Mouse (Mus musculus) neutrophil, adult 65 days (primary cell): ENCODE results near the gene Defb46. TPM values are rescaled to one million over a fixed set of nuclear protein-coding genes. Genes with fewer than 3 reads are reported as not detected.

Experiments used
- total RNA-seq: library from RNA; stranded (reverse); gene quantifications from 2 replicates; pipeline ENCODE4 v1.2.4, GENCODE M21; 2023

Gene Defb46
- not detected in 2 replicates for total RNA-seq

DNA sequence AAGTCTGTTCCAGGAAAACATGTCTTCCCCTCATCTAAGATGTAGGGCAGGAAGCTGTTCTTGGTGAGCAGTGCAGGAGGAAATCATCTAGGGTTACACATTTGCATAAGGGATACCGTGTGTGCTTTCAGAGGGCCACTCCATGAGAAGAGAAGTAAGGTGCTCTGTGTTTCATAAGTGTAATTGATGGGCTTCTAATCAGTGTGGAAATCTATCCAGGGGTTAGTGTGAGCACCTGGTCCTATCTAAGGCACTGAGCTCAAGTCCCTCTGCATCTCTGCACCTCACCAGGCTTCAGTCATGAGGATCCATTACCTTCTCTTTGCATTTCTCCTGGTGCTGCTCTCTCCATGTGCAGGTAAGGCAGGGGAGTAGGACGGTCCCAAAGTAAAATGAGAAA, at the start of gene Defb46:
Gene Defb46 (plus strand): TSS at position 301 of the 400 bp plus-strand sequence.

GRCm38 (mm10) chr8:19225161-19225560, 14.6 kb upstream of the Defb46 start, which contains the start of gene Defb6:
Gene Defb6 (plus strand): TSS chr8:19225478.

GRCm38 (mm10) chr8:19247280-19247679, 7.6 kb downstream of the Defb46 start, which contains the start of gene Defb5:
Gene Defb5 (plus strand): TSS chr8:19247580.

Other genes with a start within 250 kb of the Defb46 start
- not detected in 2 replicates for gene Defb37, start 248.9 kb upstream of the Defb46 start, total RNA-seq
- not detected in 2 replicates for gene Defb38, start 213.3 kb upstream of the Defb46 start, total RNA-seq
- gene Defb39, start 175.1 kb upstream of the Defb46 start, total RNA-seq, result not detected in 2 replicates
- gene Defb12, start 125.1 kb upstream of the Defb46 start, total RNA-seq, result not detected in 2 replicates
- gene Defb34, start 116.2 kb upstream of the Defb46 start, total RNA-seq, result not detected in 2 replicates
- gene Gm45826, start 99.1 kb upstream of the Defb46 start, total RNA-seq, result not detected in 2 replicates
- gene Defb14, start 45.6 kb upstream of the Defb46 start, total RNA-seq, result not detected in 2 replicates
- not detected in 2 replicates for gene Defb4, start 41.2 kb upstream of the Defb46 start, total RNA-seq
- not detected in 2 replicates for gene Defb6, start 14.4 kb upstream of the Defb46 start, total RNA-seq
- not detected in 2 replicates for gene Defb5, start 7.7 kb downstream of the Defb46 start, total RNA-seq
- gene Defb3, start 53.4 kb downstream of the Defb46 start, total RNA-seq, result not detected in 2 replicates
- not detected in 2 replicates for gene Defb8, start 207.7 kb downstream of the Defb46 start, total RNA-seq